Mouse (Mus musculus): ENCODE measurements around the gene Fam174a. TPM values are rescaled to one million over a fixed set of nuclear protein-coding genes. Genes with fewer than 3 reads are reported as not detected.

Gene Fam174a
- 25.3 and 25.5 TPM in 2 replicates for polyA plus RNA-seq (2015; fragmentation: Nextera tagmentation; extraction: Ambion mirVana)

DNA sequence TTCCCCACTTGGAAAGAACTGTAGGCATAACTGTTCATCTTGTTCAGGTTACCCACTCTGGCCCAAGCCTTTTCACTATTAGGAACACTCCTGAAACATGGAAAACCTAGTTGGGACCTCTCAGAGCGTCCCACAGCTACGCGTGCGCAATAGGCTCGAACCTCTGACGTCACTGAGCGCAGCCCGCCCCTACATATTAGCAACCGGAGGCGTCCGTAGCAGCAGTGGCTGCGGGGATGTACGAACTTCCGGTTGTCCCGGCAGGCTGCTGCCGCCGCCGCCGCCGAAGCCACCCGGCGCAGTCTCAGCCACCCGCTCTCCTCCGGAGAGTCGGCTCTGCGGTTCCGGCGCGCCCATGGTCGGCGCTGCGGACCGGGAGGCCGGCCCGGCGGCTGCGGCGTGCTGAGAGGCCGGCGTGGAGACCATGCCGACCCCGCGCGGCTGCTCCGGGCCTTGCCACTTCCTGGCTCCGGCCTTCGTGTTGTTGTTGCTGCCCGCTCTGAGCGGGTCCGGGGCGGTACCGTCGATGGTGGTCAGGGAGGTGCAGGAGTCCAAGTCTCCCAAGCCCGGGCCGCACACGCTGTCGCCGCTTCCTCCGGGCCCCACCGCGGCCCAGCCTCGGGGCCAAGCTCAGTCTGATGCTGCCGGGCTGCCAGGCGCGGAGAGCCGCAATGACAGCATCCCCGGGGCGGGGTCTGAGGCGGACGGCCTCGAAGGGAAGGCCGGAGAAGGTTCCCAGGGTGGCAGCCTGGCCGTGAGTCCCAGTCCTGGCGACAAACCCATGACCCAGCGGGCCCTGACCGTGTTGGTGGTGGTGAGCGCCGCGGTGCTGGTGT lies at the start of gene Fam174a:
Fam174a (plus strand) TSS at position 231 of the 836 bp plus-strand sequence.
- peak; percentile 100 for ATAC-seq
- Histone ChIP-seq H3K4me1 (ENCODE audit: control insufficient read depth, insufficient read depth, low read length) (peaks cover 19% of the 10 kb centered on the region), H3K4me3 (ENCODE audit: low read depth, low read length) (peak within 1 kb of the TSS; percentile 86), H3K9ac (ENCODE audit: low read depth, low read length) (peak within 1 kb of the TSS; percentile 91), H3K27me3 (ENCODE audit: control insufficient read depth, insufficient read depth, low read depth, low read length) (no peaks in the 10 kb centered on the region), H3K9me3 (replicated peaks; ENCODE audit: control insufficient read depth, low read length, poor library complexity, severe bottlenecking) (no peaks in the 10 kb centered on the region), H3K27ac (ENCODE audit: low read length) (peak within 1 kb of the TSS; percentile 85), H3K4me2 (ENCODE audit: low read length) (peak within 1 kb of the TSS; percentile 67), H3K36me3 (ENCODE audit: control insufficient read depth, insufficient read depth, low read length) (no peaks in the 10 kb centered on the region)
- under 1% methylated on average over 64 of the region's 79 CpGs for WGBS

DNA sequence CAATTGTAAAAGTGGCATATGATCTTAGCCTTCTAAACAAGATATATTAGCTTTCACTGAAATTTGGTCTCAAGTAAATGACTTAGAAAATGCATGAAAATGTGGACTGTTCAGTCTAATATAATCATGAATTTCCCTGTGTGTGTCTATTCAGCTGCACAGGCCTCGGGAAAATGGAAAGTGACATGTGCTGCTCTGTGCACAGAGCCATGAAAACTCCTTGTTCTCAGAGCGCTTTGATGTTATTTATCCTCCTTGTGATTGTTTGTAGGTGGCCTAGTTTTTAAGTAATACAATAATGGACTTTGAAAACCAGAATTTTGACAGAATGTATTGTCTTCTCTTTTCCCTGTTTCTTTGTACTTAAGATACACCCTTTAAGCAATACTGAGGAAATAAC lies 49.6 kb upstream of the Fam174a start:
- H3K36me3 ChIP-seq (ENCODE audit: control insufficient read depth, insufficient read depth, low read length) = no peaks in the 10 kb centered on the region
- H3K4me2 ChIP-seq (ENCODE audit: low read length) = no peak overlapping the region
- no peak overlapping the region for H3K4me3 ChIP-seq (ENCODE audit: low read depth, low read length)
- H3K27ac ChIP-seq (ENCODE audit: low read length) = no peak overlapping the region
- no peaks in the 10 kb centered on the region for H3K9me3 ChIP-seq (replicated peaks; ENCODE audit: control insufficient read depth, low read length, poor library complexity, severe bottlenecking)
- H3K27me3 ChIP-seq (ENCODE audit: control insufficient read depth, insufficient read depth, low read depth, low read length) = no peaks in the 10 kb centered on the region
- H3K9ac ChIP-seq (ENCODE audit: low read depth, low read length) = no peak overlapping the region
- ATAC-seq = no peak
- no peaks in the 10 kb centered on the region; the same call in 1 of the 2 replicates for H3K4me1 ChIP-seq (ENCODE audit: control insufficient read depth, insufficient read depth, low read length)
- WGBS = 15% methylated on average over 2 of the region's 2 CpGs

DNA sequence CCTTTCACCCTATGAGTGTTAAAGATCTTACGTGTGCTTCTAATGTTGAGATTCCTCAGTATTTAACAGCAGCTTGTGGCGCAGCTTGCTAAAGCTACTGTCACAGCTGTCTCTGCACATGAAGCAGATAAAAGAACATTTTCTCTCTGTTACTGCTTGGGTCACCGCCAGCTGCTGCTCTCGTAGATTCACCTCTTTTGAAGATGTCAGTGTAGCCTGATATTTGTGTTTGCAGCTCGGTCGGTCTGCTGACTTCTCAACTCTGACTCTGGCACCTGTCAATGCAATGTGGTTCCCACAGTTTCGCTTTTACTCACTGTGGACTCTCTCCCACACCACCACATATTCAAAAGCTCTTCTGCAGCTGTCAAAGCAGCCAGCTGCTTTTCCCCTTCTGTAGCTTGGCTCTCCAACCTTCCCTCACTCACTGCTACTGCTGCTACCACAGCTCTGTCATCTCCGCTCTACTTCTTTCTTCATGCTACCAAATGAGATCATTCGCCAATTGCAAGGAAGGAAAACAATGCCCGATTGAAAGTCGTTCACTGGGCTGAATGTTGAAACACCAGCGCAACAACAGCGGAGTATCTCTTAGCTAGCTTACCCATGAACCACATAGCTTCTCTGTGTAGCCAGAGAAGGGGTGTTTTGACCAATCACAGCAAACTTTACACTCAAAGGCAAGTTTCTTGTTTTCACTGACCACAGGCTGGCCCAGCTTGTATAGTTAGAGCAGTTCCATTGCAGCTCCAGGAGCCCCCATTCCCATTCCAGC lies 45.3 kb upstream of the Fam174a start:
- 0 out of 2 replicates have a peak overlapping the region, but pooled peaks have one; percentile 3 for H3K4me2 ChIP-seq (ENCODE audit: low read length)
- no peak overlapping the region for H3K27ac ChIP-seq (ENCODE audit: low read length)

DNA sequence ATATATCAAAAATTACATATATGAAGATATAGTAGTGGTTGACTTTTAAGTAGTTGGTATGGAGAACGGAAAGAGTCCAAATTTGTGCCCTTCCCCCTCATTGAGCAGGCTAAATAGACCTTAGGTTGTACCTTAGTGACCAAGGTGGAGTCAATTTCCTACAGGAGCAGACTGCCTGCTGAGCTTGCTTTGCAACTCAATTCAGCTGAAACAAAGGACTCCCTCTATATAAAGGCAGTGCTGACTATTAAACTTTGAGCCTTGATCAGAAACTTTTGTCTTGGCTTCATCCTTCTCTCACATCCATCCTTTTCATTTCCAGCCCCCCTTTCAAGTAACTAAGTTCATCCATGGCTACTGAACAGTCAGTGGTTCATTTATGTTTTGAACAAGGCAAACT lies 40.1 kb upstream of the Fam174a start:
- Histone ChIP-seq H3K4me3 (ENCODE audit: low read depth, low read length) (no peak overlapping the region), H3K36me3 (ENCODE audit: control insufficient read depth, insufficient read depth, low read length) (no peaks in the 10 kb centered on the region), H3K9ac (ENCODE audit: low read depth, low read length) (no peak overlapping the region), H3K9me3 (replicated peaks; ENCODE audit: control insufficient read depth, low read length, poor library complexity, severe bottlenecking) (no peaks in the 10 kb centered on the region), H3K27ac (ENCODE audit: low read length) (no peak overlapping the region), H3K27me3 (ENCODE audit: control insufficient read depth, insufficient read depth, low read depth, low read length) (no peaks in the 10 kb centered on the region), H3K4me2 (ENCODE audit: low read length) (no peak overlapping the region), H3K4me1 (ENCODE audit: control insufficient read depth, insufficient read depth, low read length) (no peaks in the 10 kb centered on the region)
- 24% methylated on average over 1 of the region's 1 CpGs for WGBS
- ATAC-seq = no peak

More for the DNA sequence above, 45.3 kb upstream of the Fam174a start:
- Histone ChIP-seq H3K9me3 (replicated peaks; ENCODE audit: control insufficient read depth, low read length, poor library complexity, severe bottlenecking) (no peaks in the 10 kb centered on the region), H3K4me1 (ENCODE audit: control insufficient read depth, insufficient read depth, low read length) (no peaks in the 10 kb centered on the region; the same call in 1 of the 2 replicates), H3K4me3 (ENCODE audit: low read depth, low read length) (no peak overlapping the region), H3K27me3 (ENCODE audit: control insufficient read depth, insufficient read depth, low read depth, low read length) (no peaks in the 10 kb centered on the region), H3K9ac (ENCODE audit: low read depth, low read length) (no peak overlapping the region), H3K36me3 (ENCODE audit: control insufficient read depth, insufficient read depth, low read length) (no peaks in the 10 kb centered on the region)
- ATAC-seq = peak; percentile 68
- WGBS = 55% methylated on average over 13 of the region's 13 CpGs

DNA sequence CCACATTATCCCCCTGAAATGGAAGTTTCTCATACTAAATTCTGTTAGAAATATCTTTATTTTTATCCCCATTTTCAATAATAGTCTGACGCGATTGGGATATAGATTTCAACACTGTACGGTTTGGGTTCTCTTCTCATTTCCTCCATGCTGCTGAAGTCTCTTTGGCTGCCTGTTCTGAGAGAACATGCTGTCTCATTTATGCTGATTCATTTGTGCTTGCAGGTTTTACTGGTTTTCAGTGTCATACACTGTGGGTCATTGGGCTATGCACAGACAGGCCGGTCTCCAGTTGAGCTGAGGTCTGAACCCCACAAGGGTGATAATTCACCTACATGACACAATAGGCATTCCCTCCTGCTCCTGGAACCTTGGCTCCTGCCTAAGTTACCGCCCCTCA lies 5.1 kb upstream of the Fam174a start:
- no peaks in the 10 kb centered on the region for H3K9me3 ChIP-seq (replicated peaks; ENCODE audit: control insufficient read depth, low read length, poor library complexity, severe bottlenecking)
- no peak overlapping the region for H3K9ac ChIP-seq (ENCODE audit: low read depth, low read length)
- H3K36me3 ChIP-seq (ENCODE audit: control insufficient read depth, insufficient read depth, low read length) = no peaks in the 10 kb centered on the region
- WGBS = 85% methylated on average over 5 of the region's 5 CpGs
- H3K27ac ChIP-seq (ENCODE audit: low read length) = no peak overlapping the region
- H3K27me3 ChIP-seq (ENCODE audit: control insufficient read depth, insufficient read depth, low read depth, low read length) = no peaks in the 10 kb centered on the region
- no peak for ATAC-seq
- no peak overlapping the region for H3K4me3 ChIP-seq (ENCODE audit: low read depth, low read length)
- no peak overlapping the region for H3K4me2 ChIP-seq (ENCODE audit: low read length)
- no peaks in the 10 kb centered on the region for H3K4me1 ChIP-seq (ENCODE audit: control insufficient read depth, insufficient read depth, low read length)

DNA sequence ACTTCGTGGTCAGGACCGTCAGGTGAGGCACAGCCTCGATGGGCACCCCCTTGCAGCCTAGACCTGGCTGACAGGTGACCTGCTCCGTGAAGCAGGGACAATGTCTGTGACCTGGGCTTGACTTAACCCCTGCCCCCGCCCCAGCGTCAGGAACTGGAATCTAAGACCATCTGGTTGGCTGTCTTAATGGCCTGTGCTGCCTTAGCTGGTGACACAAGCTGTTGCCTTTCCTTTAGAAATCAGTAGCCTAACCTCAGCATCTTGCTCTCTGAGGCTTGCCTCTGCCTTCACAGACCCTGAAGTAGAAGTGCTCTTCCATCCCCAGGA lies 769 bp downstream of the Fam174a start:
- H3K27me3 ChIP-seq (ENCODE audit: control insufficient read depth, insufficient read depth, low read depth, low read length) = no peaks in the 10 kb centered on the region
- H3K27ac ChIP-seq (ENCODE audit: low read length) = peak overlapping the region; percentile 85
- H3K9ac ChIP-seq (ENCODE audit: low read depth, low read length) = peak overlapping the region; percentile 91
- H3K9me3 ChIP-seq (replicated peaks; ENCODE audit: control insufficient read depth, low read length, poor library complexity, severe bottlenecking) = no peaks in the 10 kb centered on the region
- peak overlapping the region; percentile 67 for H3K4me2 ChIP-seq (ENCODE audit: low read length)
- 3% methylated on average over 6 of the region's 6 CpGs for WGBS
- H3K36me3 ChIP-seq (ENCODE audit: control insufficient read depth, insufficient read depth, low read length) = no peaks in the 10 kb centered on the region
- ATAC-seq = no peak; the same call in 1 of the 2 replicates
- peaks cover 19% of the 10 kb centered on the region for H3K4me1 ChIP-seq (ENCODE audit: control insufficient read depth, insufficient read depth, low read length)
- peak overlapping the region; percentile 86 for H3K4me3 ChIP-seq (ENCODE audit: low read depth, low read length)

DNA sequence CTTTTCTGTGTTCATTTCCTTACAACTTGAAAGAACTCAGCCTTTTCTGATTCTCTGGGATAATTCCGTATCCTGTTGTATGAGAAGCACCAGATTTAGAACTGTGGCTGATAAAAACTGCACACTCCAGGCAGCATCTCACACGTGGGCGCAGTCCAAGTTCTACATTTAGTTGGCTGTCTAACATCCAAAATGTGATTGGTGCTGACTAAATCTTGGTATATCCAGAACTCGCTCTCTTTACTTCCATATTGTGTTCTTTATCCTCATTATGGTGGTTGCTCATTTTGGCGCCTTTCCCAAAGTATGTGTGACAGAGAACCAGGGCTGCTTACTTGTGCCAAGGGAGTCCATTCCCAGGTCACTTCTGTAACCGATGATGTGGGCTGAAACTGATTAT lies 2.6 kb downstream of the Fam174a start:
- no peak overlapping the region for H3K4me3 ChIP-seq (ENCODE audit: low read depth, low read length)
- H3K4me2 ChIP-seq (ENCODE audit: low read length) = no peak overlapping the region
- WGBS = 83% methylated on average over 6 of the region's 6 CpGs
- H3K27ac ChIP-seq (ENCODE audit: low read length) = no peak overlapping the region
- ATAC-seq = no peak
- no peak overlapping the region for H3K9ac ChIP-seq (ENCODE audit: low read depth, low read length)
- H3K4me1 ChIP-seq (ENCODE audit: control insufficient read depth, insufficient read depth, low read length) = peaks cover 19% of the 10 kb centered on the region
- no peaks in the 10 kb centered on the region for H3K27me3 ChIP-seq (ENCODE audit: control insufficient read depth, insufficient read depth, low read depth, low read length)
- H3K36me3 ChIP-seq (ENCODE audit: control insufficient read depth, insufficient read depth, low read length) = no peaks in the 10 kb centered on the region
- H3K9me3 ChIP-seq (replicated peaks; ENCODE audit: control insufficient read depth, low read length, poor library complexity, severe bottlenecking) = no peaks in the 10 kb centered on the region

DNA sequence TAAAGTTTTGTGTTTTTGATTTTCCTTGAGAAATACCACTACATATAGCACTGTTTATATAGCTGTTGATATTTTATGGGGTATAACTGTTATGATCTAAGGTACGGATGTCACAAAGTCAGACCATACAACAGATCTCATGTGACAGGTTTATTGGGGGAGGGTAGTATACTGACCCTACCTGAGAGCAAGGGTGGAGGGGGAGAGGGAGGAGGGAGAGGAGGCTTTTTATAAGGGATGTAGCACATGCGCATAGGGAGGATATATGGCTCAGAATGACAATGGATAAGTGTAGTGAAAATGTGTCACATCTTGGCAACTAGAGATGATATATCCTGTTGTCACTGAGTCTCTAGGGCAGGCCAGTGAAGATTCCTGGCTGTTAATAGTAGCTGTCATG lies 8.8 kb downstream of the Fam174a start:
- no peaks in the 10 kb centered on the region for H3K9me3 ChIP-seq (replicated peaks; ENCODE audit: control insufficient read depth, low read length, poor library complexity, severe bottlenecking)
- H3K36me3 ChIP-seq (ENCODE audit: control insufficient read depth, insufficient read depth, low read length) = peaks cover 3% of the 10 kb centered on the region
- H3K27me3 ChIP-seq (ENCODE audit: control insufficient read depth, insufficient read depth, low read depth, low read length) = no peaks in the 10 kb centered on the region
- no peak for ATAC-seq
- 92% methylated on average over 2 of the region's 2 CpGs for WGBS
- H3K4me1 ChIP-seq (ENCODE audit: control insufficient read depth, insufficient read depth, low read length) = no peaks in the 10 kb centered on the region
- H3K4me3 ChIP-seq (ENCODE audit: low read depth, low read length) = no peak overlapping the region
- no peak overlapping the region for H3K4me2 ChIP-seq (ENCODE audit: low read length)
- H3K27ac ChIP-seq (ENCODE audit: low read length) = no peak overlapping the region
- no peak overlapping the region for H3K9ac ChIP-seq (ENCODE audit: low read depth, low read length)

DNA sequence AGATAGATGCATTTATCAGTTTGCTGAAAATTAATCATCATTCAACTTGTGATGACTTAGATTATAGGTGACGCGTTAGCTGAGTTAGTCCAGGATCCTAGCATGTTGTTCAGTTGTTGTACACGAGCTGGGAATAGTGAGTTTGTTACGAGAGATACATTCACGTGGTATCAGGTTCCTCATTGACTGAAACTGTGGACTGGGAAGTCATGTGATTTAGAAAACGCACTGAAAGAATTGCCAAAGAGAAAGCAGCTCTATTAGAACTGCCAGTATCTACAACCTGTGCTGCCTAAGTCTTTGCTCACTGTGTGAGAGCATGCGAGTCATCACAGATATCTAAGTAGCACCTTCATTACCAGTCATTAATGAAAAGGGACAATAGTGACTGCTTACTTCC lies 9.6 kb downstream of the Fam174a start:
- no peaks in the 10 kb centered on the region for H3K4me1 ChIP-seq (ENCODE audit: control insufficient read depth, insufficient read depth, low read length)
- peaks cover 4% of the 10 kb centered on the region for H3K36me3 ChIP-seq (ENCODE audit: control insufficient read depth, insufficient read depth, low read length)
- no peaks in the 10 kb centered on the region for H3K27me3 ChIP-seq (ENCODE audit: control insufficient read depth, insufficient read depth, low read depth, low read length)
- no peak for ATAC-seq
- no peaks in the 10 kb centered on the region for H3K9me3 ChIP-seq (replicated peaks; ENCODE audit: control insufficient read depth, low read length, poor library complexity, severe bottlenecking)
- H3K9ac ChIP-seq (ENCODE audit: low read depth, low read length) = no peak overlapping the region
- 87% methylated on average over 7 of the region's 7 CpGs for WGBS
- no peak overlapping the region for H3K4me3 ChIP-seq (ENCODE audit: low read depth, low read length)
- no peak overlapping the region for H3K27ac ChIP-seq (ENCODE audit: low read length)
- H3K4me2 ChIP-seq (ENCODE audit: low read length) = no peak overlapping the region

Measured in midbrain, embryonic 16.5 days (tissue).